Mouse (Mus musculus): ENCODE measurements around the gene Ptpn21. TPM values are rescaled to one million over a fixed set of nuclear protein-coding genes. Genes with fewer than 3 reads are reported as not detected.
A peak's percentile ranks its signal among the peaks of the same experiment; 100 is the strongest.

Ptpn21 gene
- polyA plus RNA-seq, 1 experiment from 2014 or later = 8.3 TPM

- H3K9ac ChIP-seq = no peak overlapping the region
- no peak overlapping the region for H3K4me3 ChIP-seq
- peaks cover 19% of the 10 kb centered on the region for H3K4me1 ChIP-seq (replicated peaks)
- no peaks in the 10 kb centered on the region for H3K9me3 ChIP-seq (replicated peaks)
- no peaks in the 10 kb centered on the region for H3K27me3 ChIP-seq
- no peak overlapping the region for H3K4me2 ChIP-seq
- no peaks in the 10 kb centered on the region for H3K36me3 ChIP-seq
- peak; percentile 56 for ATAC-seq (replicated peaks; ENCODE audit: insufficient number of reproducible peaks, insufficient read depth, low FRiP score, low read depth)
- WGBS = 39% methylated on average over 3 of the region's 3 CpGs
- H3K27ac ChIP-seq = peak overlapping the region; percentile 81
Measured at GRCm38 (mm10) chr12:98741011-98741501, 3.9 kb upstream of the Ptpn21 start.

DNA sequence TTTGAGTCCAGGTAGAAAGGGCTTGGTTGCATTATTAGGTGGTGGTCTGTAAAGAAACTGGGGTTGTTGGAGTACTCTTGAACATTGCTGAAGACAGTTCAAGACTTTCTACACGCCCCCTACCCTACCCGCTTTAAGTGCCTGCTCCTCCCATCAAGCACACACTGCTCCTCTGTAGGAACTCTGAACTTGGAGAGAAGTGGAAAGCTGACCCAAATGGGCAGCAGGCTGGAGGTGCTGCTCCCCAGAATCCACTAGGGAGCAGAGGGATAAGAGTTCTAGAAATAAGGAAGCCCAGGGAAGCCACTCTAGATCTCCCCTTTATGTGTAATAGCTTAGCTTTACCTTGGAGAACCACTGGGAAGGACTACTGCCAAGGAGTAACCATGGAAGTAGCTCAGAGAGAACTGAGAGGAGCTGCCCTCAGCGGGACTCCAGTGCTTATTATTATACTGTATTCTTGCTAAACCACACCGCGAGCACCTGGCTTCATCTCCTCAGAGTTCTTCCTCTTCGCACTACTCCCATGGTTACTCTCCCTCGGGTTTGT is 671 bp upstream of the Ptpn21 start:
- no peaks in the 10 kb centered on the region for H3K27me3 ChIP-seq
- no peaks in the 10 kb centered on the region for H3K9me3 ChIP-seq (replicated peaks)
- peak overlapping the region; percentile 98 for H3K27ac ChIP-seq
- 8% methylated on average over 7 of the region's 7 CpGs for WGBS
- H3K9ac ChIP-seq = peak overlapping the region; percentile 97
- peak overlapping the region; percentile 85 for H3K4me3 ChIP-seq
- no peaks in the 10 kb centered on the region for H3K36me3 ChIP-seq
- H3K4me1 ChIP-seq (replicated peaks) = peaks cover 40% of the 10 kb centered on the region
- 0 out of 2 replicates have a peak, but pooled peaks have one; percentile 15 for ATAC-seq (replicated peaks; ENCODE audit: insufficient number of reproducible peaks, insufficient read depth, low FRiP score, low read depth)
- H3K4me2 ChIP-seq = peak overlapping the region; percentile 59

DNA sequence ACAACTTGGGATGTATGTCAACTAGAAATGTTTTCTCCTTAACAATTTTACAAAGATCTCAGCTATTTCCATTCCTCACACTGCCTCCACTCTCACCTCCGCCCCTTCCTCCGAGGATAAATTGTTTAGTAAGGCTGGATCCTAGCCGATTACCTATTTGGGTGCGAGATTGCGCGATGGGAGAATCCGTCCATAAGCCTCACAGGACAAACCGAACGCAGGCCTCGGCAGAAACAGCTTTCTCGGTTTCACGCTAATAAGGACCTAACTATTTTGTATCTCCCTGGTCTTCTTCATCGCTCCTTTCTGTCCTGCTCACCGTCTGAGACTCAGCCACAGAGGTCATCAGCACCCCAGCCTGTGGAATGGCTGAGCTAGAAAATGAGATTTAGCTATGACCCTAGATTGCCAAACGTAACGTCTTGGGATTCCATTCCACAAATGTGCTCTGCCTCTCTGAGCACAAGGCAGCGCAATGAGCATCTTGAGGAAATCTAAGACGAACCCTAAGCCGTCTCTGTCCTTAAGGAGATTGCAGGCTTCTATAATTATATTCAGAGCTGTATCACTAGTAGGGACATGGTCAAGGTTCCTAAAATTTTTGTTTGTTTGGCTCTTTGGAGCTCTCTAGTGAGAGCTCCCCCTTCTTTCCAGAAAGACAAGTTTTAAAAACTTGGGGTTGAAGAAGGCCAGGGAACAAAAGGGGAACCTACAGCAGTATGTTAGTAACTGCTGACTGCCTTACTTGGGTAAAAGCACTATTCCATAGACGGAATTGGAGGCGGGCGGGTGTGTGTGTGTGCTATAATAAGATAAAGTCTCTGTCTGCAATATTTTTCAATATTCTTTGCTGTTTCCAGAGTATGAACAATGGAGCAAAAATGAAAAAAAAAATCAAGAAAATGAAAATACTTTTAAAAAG is 2.1 kb downstream of the Ptpn21 start:
- H3K36me3 ChIP-seq = no peaks in the 10 kb centered on the region
- H3K4me1 ChIP-seq (replicated peaks) = peaks cover 30% of the 10 kb centered on the region
- H3K27me3 ChIP-seq = no peaks in the 10 kb centered on the region
- peak overlapping the region; percentile 85 for H3K4me2 ChIP-seq
- H3K9ac ChIP-seq = peak overlapping the region; percentile 78
- WGBS = 11% methylated on average over 22 of the region's 22 CpGs
- peak overlapping the region; percentile 84 for H3K4me3 ChIP-seq
- H3K27ac ChIP-seq = peak overlapping the region; percentile 65
- no peak for ATAC-seq (replicated peaks; ENCODE audit: insufficient number of reproducible peaks, insufficient read depth, low FRiP score, low read depth)
- H3K9me3 ChIP-seq (replicated peaks) = no peaks in the 10 kb centered on the region

DNA sequence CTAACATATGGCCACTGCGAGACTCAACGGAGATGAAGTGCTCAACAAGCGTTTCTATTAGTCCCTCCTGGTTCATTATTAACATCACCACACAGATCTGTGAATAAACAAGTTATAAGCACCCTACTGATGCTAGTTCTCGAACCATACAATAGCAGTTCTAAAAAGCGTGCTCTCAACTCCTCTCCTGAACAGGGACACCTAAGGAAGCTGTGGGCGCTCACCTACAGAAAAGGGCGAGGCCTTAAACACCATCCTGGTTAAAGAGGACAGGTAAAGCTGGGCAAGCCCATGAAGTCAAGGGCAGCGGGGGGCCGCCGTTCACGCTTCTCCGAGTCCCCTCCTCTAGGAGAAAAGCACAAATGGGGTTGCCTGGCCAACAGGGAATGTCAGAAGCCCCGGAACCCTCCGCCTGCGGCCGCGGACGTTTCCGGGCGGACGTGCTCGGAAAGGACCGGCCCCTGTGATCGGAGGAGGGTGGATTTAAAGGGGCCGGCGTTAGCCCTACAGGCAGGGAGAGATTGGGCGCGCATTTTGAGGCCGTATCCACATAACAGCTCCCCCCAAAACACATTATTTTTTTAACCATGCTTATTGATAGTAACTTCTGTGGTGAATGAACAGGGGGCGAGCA is 2.8 kb downstream of the Ptpn21 start:
- Histone ChIP-seq H3K9ac (peak overlapping the region; percentile 78), H3K4me1 (replicated peaks) (peaks cover 30% of the 10 kb centered on the region), H3K27ac (peak overlapping the region; percentile 65), H3K27me3 (no peaks in the 10 kb centered on the region), H3K4me2 (peak overlapping the region; percentile 85), H3K4me3 (peak overlapping the region; percentile 84), H3K36me3 (no peaks in the 10 kb centered on the region), H3K9me3 (replicated peaks) (no peaks in the 10 kb centered on the region)
- peak; percentile 65; the same call in 1 of the 2 replicates for ATAC-seq (replicated peaks; ENCODE audit: insufficient number of reproducible peaks, insufficient read depth, low FRiP score, low read depth)
- WGBS = under 1% methylated on average over 30 of the region's 30 CpGs

GRCm38 (mm10) chr12:98733776-98734175 is 3.4 kb downstream of the Ptpn21 start:
- ATAC-seq (replicated peaks; ENCODE audit: insufficient number of reproducible peaks, insufficient read depth, low FRiP score, low read depth) = no peak
- no peaks in the 10 kb centered on the region for H3K9me3 ChIP-seq (replicated peaks)
- H3K27me3 ChIP-seq = no peaks in the 10 kb centered on the region
- H3K9ac ChIP-seq = peak overlapping the region; percentile 78
- peak overlapping the region; percentile 84 for H3K4me3 ChIP-seq
- peak overlapping the region; percentile 85 for H3K4me2 ChIP-seq
- peaks cover 30% of the 10 kb centered on the region for H3K4me1 ChIP-seq (replicated peaks)
- 8% methylated on average over 12 of the region's 12 CpGs for WGBS
- H3K27ac ChIP-seq = no peak overlapping the region; the same call in 1 of the 2 replicates
- H3K36me3 ChIP-seq = no peaks in the 10 kb centered on the region

- H3K9ac ChIP-seq = no peak overlapping the region
- peaks cover 27% of the 10 kb centered on the region for H3K4me1 ChIP-seq (replicated peaks)
- peak overlapping the region; percentile 84 for H3K4me3 ChIP-seq
- no peaks in the 10 kb centered on the region for H3K36me3 ChIP-seq
- no peak overlapping the region for H3K27ac ChIP-seq
- no peaks in the 10 kb centered on the region for H3K9me3 ChIP-seq (replicated peaks)
- WGBS = 45% methylated on average over 3 of the region's 3 CpGs
- no peak for ATAC-seq (replicated peaks; ENCODE audit: insufficient number of reproducible peaks, insufficient read depth, low FRiP score, low read depth)
- peak overlapping the region; percentile 85 for H3K4me2 ChIP-seq
- no peaks in the 10 kb centered on the region for H3K27me3 ChIP-seq
Measured at GRCm38 (mm10) chr12:98733165-98733564, 4.0 kb downstream of the Ptpn21 start.

- Histone ChIP-seq H3K4me2 (no peak overlapping the region), H3K4me3 (no peak overlapping the region)
Measured at GRCm38 (mm10) chr12:98730682-98731081, 6.5 kb downstream of the Ptpn21 start.

DNA sequence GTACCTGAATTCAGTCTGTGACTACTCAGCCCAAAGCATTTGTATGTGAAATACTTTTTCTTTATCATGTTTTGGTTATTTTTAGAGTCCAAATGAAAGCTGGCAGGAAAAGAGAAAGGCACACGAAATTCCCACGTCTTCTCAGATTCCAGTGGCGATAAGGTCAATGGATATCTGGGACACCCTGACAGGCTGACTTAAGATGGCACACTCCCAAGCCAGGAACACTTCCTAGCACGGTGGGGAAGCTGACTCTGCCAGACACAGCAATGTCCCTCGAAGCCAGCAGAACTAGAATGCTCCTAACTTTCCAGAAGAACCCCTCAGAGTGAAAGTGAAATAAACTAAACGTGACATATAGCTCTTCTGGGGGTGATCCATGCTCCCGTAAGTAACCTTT is 10.0 kb downstream of the Ptpn21 start:
- peaks cover 7% of the 10 kb centered on the region for H3K4me1 ChIP-seq (replicated peaks)
- no peaks in the 10 kb centered on the region for H3K36me3 ChIP-seq
- H3K27me3 ChIP-seq = no peaks in the 10 kb centered on the region
- no peak overlapping the region for H3K27ac ChIP-seq
- no peaks in the 10 kb centered on the region for H3K9me3 ChIP-seq (replicated peaks)
- no peak overlapping the region for H3K4me2 ChIP-seq
- no peak overlapping the region for H3K9ac ChIP-seq
- no peak for ATAC-seq (replicated peaks; ENCODE audit: insufficient number of reproducible peaks, insufficient read depth, low FRiP score, low read depth)
- no peak overlapping the region for H3K4me3 ChIP-seq
- WGBS = 46% methylated on average over 7 of the region's 7 CpGs

More at GRCm38 (mm10) chr12:98730682-98731081, 6.5 kb downstream of the Ptpn21 start:
- peaks cover 27% of the 10 kb centered on the region for H3K4me1 ChIP-seq (replicated peaks)
- no peak for ATAC-seq (replicated peaks; ENCODE audit: insufficient number of reproducible peaks, insufficient read depth, low FRiP score, low read depth)
- no peak overlapping the region for H3K9ac ChIP-seq
- H3K36me3 ChIP-seq = no peaks in the 10 kb centered on the region
- no peak overlapping the region for H3K27ac ChIP-seq
- H3K9me3 ChIP-seq (replicated peaks) = no peaks in the 10 kb centered on the region
- H3K27me3 ChIP-seq = no peaks in the 10 kb centered on the region
- WGBS = 86% methylated on average over 11 of the region's 11 CpGs

GRCm38 (mm10) chr12:98726078-98726477 is 11.1 kb downstream of the Ptpn21 start:
- Histone ChIP-seq H3K27ac (no peak overlapping the region), H3K4me3 (no peak overlapping the region), H3K4me1 (replicated peaks) (peaks cover 11% of the 10 kb centered on the region), H3K9me3 (replicated peaks) (no peaks in the 10 kb centered on the region), H3K4me2 (no peak overlapping the region), H3K36me3 (no peaks in the 10 kb centered on the region), H3K27me3 (no peaks in the 10 kb centered on the region), H3K9ac (no peak overlapping the region)
- no peak for ATAC-seq (replicated peaks; ENCODE audit: insufficient number of reproducible peaks, insufficient read depth, low FRiP score, low read depth)
- 82% methylated on average over 7 of the region's 7 CpGs for WGBS

DNA sequence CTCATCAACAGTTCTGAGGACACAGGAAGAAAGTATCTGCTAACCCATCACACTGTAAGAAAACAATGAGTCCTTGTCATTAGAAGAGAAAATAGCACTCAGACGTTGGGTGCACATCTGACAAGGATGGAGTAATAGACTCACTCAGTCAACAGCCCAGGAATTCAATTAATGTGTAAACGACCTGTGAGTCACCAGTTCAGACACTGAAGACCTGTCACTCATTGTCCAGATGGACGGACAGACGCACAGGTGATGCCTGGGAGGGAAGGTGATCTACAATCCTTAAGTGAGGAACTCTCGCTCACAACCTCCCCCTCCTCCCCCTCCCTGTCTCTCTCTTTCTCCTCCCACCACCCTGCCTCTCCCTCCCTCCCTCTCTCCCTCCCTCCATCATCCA is 12.2 kb downstream of the Ptpn21 start:
- WGBS = 65% methylated on average over 5 of the region's 5 CpGs
- H3K4me3 ChIP-seq = no peak overlapping the region
- H3K4me2 ChIP-seq = no peak overlapping the region
- H3K27me3 ChIP-seq = no peaks in the 10 kb centered on the region
- H3K4me1 ChIP-seq (replicated peaks) = peaks cover 21% of the 10 kb centered on the region
- H3K27ac ChIP-seq = no peak overlapping the region
- no peaks in the 10 kb centered on the region for H3K36me3 ChIP-seq
- ATAC-seq (replicated peaks; ENCODE audit: insufficient number of reproducible peaks, insufficient read depth, low FRiP score, low read depth) = no peak
- H3K9me3 ChIP-seq (replicated peaks) = no peaks in the 10 kb centered on the region
- H3K9ac ChIP-seq = no peak overlapping the region

GRCm38 (mm10) chr12:98724224-98724623 is 13.0 kb downstream of the Ptpn21 start:
- no peak for ATAC-seq (replicated peaks; ENCODE audit: insufficient number of reproducible peaks, insufficient read depth, low FRiP score, low read depth)

More at GRCm38 (mm10) chr12:98724224-98724623, 13.0 kb downstream of the Ptpn21 start:
- no peak overlapping the region for H3K4me2 ChIP-seq
- H3K9ac ChIP-seq = no peak overlapping the region
- no peaks in the 10 kb centered on the region for H3K36me3 ChIP-seq
- H3K4me1 ChIP-seq (replicated peaks) = peaks cover 23% of the 10 kb centered on the region
- H3K27ac ChIP-seq = no peak overlapping the region
- no peaks in the 10 kb centered on the region for H3K27me3 ChIP-seq
- H3K4me3 ChIP-seq = no peak overlapping the region
- H3K9me3 ChIP-seq (replicated peaks) = no peaks in the 10 kb centered on the region
- WGBS = 92% methylated on average over 7 of the region's 7 CpGs

Measured in heart, embryonic 15.5 days (tissue).